Mouse (Mus musculus): ENCODE results near the gene Ttll3. TPM values are rescaled to one million over a fixed set of nuclear protein-coding genes. Genes with fewer than 3 reads are reported as not detected.

The Ttll3 gene
- total RNA-seq (2021): under 1 TPM; 0.42 to 0.66 TPM
- long read RNA-seq, experiment 1: 0 reads
- long read RNA-seq, experiment 2: 0 reads

- intact Hi-C loops (cut with DNase I): no loop called here
Measured at GRCm38 (mm10) chr6:113388960-113389359, at the start of gene Ttll3. Gene Ttll3 (plus strand): TSS chr6:113389260.

DNA sequence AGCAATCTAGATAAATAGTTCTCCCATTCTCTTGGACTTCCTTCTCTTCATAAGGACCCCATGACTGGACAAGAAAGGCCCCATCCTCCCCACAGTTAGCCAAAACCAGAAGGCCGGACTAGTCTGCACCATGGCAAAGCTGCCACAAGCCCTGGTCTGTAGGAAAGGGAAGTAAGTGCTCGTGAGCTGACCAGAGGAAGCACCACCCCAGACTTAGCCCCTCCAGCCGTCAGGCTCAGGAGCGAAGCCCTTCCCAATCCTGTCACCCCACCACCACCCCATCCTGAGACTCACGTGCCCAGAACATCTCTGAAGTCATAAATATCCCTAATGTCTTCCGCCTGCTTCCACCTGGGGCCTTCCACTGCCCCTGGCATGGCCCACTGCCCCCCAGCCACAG, 47.5 kb upstream of the Ttll3 start:
- intact Hi-C loops (cut with DNase I): no loop called here
- no peak for DNase-seq

More at GRCm38 (mm10) chr6:113388960-113389359, at the start of gene Ttll3:
- DNase-seq: no peak

- DNase-seq: no peak
- intact Hi-C loops (cut with DNase I): no loop called here
Measured at GRCm38 (mm10) chr6:113342297-113342696, 46.8 kb upstream of the Ttll3 start.

DNA sequence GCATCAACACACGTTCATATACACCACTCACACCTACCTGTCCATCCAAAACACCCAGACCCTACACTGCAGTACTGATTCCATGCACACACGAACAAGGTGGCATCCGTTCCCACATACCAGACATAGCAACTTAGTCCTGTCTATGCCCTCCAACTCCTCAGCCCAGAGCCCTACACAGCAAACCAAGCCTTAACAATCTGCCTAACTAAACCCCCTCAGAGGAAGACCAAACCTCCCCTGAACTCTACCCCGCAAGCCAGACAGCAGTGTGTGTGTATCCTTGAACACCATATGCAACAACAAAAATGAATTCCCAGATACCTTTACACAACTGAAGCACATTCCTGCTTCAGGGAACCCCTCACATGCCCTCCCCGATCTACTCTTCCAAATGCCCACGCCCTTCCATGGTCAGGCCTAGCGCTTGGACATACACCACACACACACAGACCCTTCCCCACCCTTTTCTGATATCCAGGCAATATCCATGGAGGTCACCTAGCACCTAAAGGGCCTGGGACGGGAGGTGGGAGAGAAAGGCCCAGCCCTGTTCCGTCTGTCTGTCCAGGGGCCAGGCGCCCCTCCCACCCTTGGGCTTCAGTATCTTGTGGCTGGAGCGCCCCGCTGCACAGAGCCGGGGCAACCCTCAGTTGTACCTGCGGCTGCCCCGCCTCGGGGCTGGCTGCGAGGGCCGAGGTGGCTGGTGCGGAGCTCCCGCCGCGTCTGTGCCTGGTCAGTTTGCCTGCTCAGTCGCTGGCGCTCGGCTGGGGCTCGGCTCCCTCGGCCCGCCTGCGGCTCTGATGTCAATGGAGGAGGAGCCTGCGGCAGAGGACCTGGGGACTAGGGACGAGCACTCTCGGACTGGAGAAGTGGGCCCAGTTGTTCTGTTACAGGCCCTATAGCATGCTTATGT, 45.6 kb upstream of the Ttll3 start, which contains the start of gene Camk1:
Gene Camk1, minus strand, starts transcription at position 808 of the 916 bp plus-strand sequence.
- DNase-seq: peak; percentile 82 to 84
- intact Hi-C loops (cut with DNase I): no loop called here

GRCm38 (mm10) chr6:113344321-113344720, 44.7 kb upstream of the Ttll3 start:
- peak; percentile 75 to 83 for DNase-seq
- intact Hi-C loops (cut with DNase I): no loop called here

- DNase-seq: no peak
- intact Hi-C loops (cut with DNase I): no loop called here
Measured at GRCm38 (mm10) chr6:113346897-113347296, 42.2 kb upstream of the Ttll3 start.

- no peak for DNase-seq
- intact Hi-C loops (cut with DNase I): no loop called here
Measured at GRCm38 (mm10) chr6:113350538-113350937, 38.5 kb upstream of the Ttll3 start.

DNA sequence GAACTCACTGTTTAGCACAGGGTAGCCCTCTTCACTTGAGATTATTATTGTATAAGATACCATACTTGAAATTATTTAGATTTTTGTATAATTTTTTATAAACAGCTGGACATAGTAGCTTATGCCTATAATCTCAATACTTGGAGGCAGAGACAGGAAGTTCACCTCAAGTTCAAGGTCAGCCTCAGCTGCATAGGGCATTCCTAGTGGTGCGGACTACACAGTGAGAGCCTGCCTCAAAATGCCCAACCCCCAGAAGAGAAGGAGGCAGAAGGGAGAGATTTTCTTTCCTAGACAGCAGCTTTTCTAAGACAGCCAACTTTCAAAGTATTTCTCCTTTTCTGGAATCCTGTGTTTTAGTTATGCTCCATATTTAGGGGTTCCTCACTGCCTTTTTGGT, 37.9 kb upstream of the Ttll3 start:
- intact Hi-C loops (cut with DNase I): no loop called here

DNA sequence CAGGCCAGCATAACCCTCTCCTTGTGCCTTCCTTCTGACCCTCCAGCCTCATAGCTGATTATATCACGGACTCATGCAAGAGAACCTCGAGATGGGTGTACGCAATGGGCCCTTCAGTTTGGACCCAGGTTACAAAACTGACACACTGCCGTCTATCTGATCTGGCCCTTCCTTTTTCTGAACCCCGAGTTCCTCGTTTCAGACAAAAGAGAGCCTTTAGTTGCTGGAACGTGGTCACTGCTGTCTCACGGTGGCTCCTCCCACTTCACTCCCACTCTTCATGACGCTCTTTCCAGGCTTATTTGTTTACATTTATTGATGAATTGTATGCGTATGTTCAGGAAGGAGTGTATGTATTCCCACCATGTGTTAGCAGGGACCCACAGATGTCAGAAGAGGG, 37.4 kb upstream of the Ttll3 start:
- intact Hi-C loops (cut with DNase I): no loop called here
- no peak for DNase-seq

More for the DNA sequence above, 37.9 kb upstream of the Ttll3 start:
- DNase-seq: no peak

GRCm38 (mm10) chr6:113352820-113353219, 36.2 kb upstream of the Ttll3 start:
- intact Hi-C loops (cut with DNase I): no loop called here
- DNase-seq: no peak

DNA sequence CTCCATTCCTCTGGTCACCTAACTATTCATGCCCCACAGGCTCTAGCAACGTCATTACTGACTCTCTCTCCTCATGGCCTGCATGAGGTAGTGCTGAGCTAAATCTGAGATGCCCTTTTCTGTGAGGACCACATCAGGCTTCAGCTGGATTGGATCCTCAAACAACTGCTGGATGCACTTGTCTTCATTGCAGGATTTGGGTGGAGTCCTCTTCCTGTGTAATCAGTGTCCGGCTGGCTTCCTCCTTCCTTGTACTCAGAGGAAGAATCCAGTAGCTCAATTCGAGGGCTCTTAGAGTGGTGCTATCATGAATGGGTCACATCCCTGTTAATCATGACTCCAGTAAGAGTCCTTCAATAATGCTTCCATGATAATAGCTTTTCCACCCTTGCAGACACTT, 35.4 kb upstream of the Ttll3 start:
- DNase-seq: no peak
- intact Hi-C loops (cut with DNase I): no loop called here

GRCm38 (mm10) chr6:113361476-113361875, 27.6 kb upstream of the Ttll3 start:
- DNase-seq: no peak
- intact Hi-C loops (cut with DNase I): no loop called here

GRCm38 (mm10) chr6:113362241-113362640, 26.8 kb upstream of the Ttll3 start:
- no peak for DNase-seq
- intact Hi-C loops (cut with DNase I): no loop called here

DNA sequence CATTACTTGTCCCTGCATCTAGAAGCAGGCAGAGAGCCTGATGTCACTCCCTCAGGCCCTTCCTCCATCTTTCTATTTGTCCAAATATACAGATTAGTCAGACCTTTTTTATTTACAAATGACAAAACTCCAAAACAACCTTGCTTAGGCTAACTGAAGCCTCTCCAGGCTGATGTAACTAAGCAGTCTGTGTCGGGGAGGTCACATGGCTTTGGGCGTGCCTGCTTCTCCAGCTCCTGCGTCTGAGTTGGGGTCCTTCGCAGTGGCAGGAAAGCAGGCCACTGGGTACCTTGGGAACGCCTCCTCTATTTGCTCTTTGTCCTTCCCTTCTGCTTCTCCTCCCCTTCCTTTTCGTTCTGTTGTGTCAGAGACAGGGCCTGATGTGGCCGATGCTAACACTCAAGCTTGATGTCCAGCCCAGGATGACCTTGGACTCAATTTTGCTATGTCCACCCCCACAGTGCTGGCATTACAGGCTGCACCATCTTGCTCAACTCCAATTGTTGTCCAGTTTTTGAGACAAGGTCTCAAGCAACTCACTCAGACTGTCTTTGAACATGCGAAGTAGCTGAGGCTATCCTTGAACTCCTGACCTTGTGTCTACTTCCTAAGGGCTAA, 24.4 kb upstream of the Ttll3 start:
- intact Hi-C loops (cut with DNase I): no loop called here
- DNase-seq: no peak

- intact Hi-C loops (cut with DNase I): no loop called here
Measured at GRCm38 (mm10) chr6:113366639-113367038, 22.4 kb upstream of the Ttll3 start.

GRCm38 (mm10) chr6:113367574-113367973, 21.5 kb upstream of the Ttll3 start:
- DNase-seq: no peak

More at GRCm38 (mm10) chr6:113366639-113367038, 22.4 kb upstream of the Ttll3 start:
- DNase-seq: no peak

GRCm38 (mm10) chr6:113368124-113368523, 20.9 kb upstream of the Ttll3 start:
- DNase-seq: no peak
- intact Hi-C loops (cut with DNase I): no loop called here

More at GRCm38 (mm10) chr6:113367574-113367973, 21.5 kb upstream of the Ttll3 start:
- intact Hi-C loops (cut with DNase I): no loop called here

GRCm38 (mm10) chr6:113368577-113368976, 20.5 kb upstream of the Ttll3 start:
- no peak for DNase-seq
- intact Hi-C loops (cut with DNase I): no loop called here

DNA sequence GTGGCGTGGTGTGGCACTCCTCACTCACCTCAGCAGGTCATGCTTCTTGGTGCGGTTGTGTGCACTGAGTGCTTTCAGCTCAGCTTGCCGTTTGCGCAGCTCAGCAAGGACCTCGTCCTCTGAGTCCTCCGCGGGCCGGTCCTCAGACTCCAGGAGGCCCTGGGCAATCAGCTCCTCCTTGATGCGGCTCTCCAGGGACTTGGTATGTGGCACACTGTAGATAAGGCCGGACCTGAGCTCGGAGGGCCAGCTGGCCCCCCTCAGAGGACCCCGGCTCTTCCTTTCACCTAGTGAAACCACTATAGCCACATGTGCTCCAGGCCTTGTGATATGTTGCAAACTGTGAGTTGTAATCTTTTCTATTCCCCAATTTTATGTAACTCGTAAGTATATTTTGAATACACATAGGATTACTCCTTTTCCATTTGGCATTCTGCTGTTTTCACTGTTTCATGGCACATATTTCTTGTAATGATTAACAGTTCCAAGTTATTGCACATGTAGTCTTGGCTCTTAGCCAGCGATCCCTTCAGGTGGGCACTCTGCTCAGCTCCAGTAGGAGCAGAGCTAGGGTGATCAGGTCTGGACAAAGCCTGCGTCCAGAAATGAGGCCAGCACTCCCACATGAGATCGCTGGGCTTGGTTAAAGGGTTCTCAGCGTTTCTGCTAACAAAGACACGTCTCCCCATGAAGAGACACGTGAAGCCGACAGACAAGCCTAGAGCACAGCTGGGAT, 18.7 kb upstream of the Ttll3 start:
- DNase-seq: no peak
- intact Hi-C loops (cut with DNase I): no loop called here

DNA sequence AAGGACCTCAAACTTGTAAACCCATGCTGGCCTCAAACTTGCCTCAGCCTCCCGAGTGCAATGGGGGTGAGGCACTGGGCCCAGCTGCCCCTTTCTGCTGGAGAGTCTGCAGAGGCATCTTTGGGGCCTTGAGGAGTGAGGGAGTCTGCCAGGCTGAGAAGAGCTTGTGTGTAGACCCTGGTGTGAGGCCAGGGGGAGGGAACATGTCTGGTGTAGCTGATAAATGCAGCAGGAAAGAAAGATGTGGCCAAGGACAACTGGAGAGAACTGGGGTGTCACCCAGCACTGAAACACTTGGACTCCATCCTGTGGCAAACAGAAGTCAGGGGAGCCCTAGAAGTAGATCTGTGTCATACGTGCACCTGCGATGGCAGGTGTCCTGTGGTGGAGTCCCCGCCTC, 15.6 kb upstream of the Ttll3 start:
- intact Hi-C loops (cut with DNase I): no loop called here
- no peak for DNase-seq

- intact Hi-C loops (cut with DNase I): no loop called here
- no peak for DNase-seq
Measured at GRCm38 (mm10) chr6:113377172-113377495, 11.9 kb upstream of the Ttll3 start.

All from gastrocnemius, postnatal 36 days (tissue).